Mouse (Mus musculus) CH12.LX (cell line): ENCODE measurements around the gene Mien1.

Experiments used
- CTCF ChIP-seq, 2 experiments: IDR thresholded peaks in 1 of 2; conservative IDR thresholded peaks in 1 of 2; 2 replicates each; pipeline ENCODE4 v1.5.1; 2011 to 2012; ENCODE audit warnings: low read depth in 2 of 2, low read length in 2 of 2, improper control_type of control experiment in 1 of 2, inconsistent platforms in 1 of 2, mild to moderate bottlenecking in 1 of 2, moderate library complexity in 1 of 2
- EP300 ChIP-seq: IDR thresholded peaks from 2 replicates; pipeline ENCODE4 v1.6.1; 2011; ENCODE audit warnings: low read length, improper control_type of control experiment
- JUN ChIP-seq: IDR thresholded peaks from 2 replicates; pipeline ENCODE4 v1.6.1; 2011; ENCODE audit warnings: low read depth, mild to moderate bottlenecking, low read length, improper control_type of control experiment, moderate library complexity; ENCODE audit not compliant: insufficient read depth
- POLR2A ChIP-seq: IDR thresholded peaks from 2 replicates; pipeline ENCODE4 v1.6.1; 2011; ENCODE audit warnings: low read depth, mild to moderate bottlenecking, improper control_type of control experiment, low read length
- UBTF ChIP-seq: IDR thresholded peaks from 2 replicates; pipeline ENCODE4 v1.6.1; 2012; ENCODE audit warnings: low read depth, mild to moderate bottlenecking, inconsistent platforms, low read length, improper control_type of control experiment, moderate library complexity
- ZMIZ1 ChIP-seq: IDR thresholded peaks from 2 replicates; pipeline ENCODE4 v1.6.1; 2012; ENCODE audit warnings: low read depth, mild to moderate bottlenecking, inconsistent platforms, low read length, improper control_type of control experiment
- ZNF384 ChIP-seq: IDR thresholded peaks from 2 replicates; pipeline ENCODE4 v1.6.1; 2012; ENCODE audit warnings: low read depth, low read length, improper control_type of control experiment, inconsistent platforms

GRCm38 (mm10) chr11:98462255-98462654 lies 23.5 kb upstream of the Mien1 start:
- TF ChIP-seq CTCF (conservative IDR thresholded peaks at IDR 0.05 in 1 of 2, IDR thresholded peaks at IDR 0.05 in 1 of 2; ENCODE audit: low read depth in 2 of 2, low read length in 2 of 2) (no peak), JUN (no peak), EP300 (peak; percentile 57; the same call in 1 of the 2 replicates), ZNF384 (no peak), UBTF (no peak), POLR2A (peak; percentile 53), ZMIZ1 (peak; percentile 72; the same call in 1 of the 2 replicates)
